Mouse (Mus musculus): ENCODE data around the gene Nudt19.

GRCm38 (mm10) chr7:35584068-35584785 is 28.1 kb upstream of the Nudt19 start:
- TF ChIP-seq EP300 (IDR thresholded peaks at IDR 0.05; ENCODE audit: insufficient read depth, low read depth, low read length), result no peak
- no peak for TF ChIP-seq CTCF (IDR thresholded peaks at IDR 0.05; ENCODE audit: low read depth, low read length)
- no peak for TF ChIP-seq POLR2A (IDR thresholded peaks at IDR 0.05; ENCODE audit: insufficient read depth, low read length)

Data from ES-Bruce4 (cell line).